Mouse (Mus musculus) gonadal fat pad, adult 2 months (tissue): ENCODE results near the gene Arhgap8. TPM values are rescaled to one million over a fixed set of nuclear protein-coding genes. Genes with fewer than 3 reads are reported as not detected.
"Not testable (repeated sequence)": the region's sequence is repeated elsewhere in the genome, so short reads cannot be mapped to it uniquely, and the experiment has no call there.

ENCODE experiments used
- DNase-seq: peaks from one replicate; pipeline ENCODE4 v3.0.0-alpha.2; 2012; ENCODE audit warnings: low read depth
- polyA plus RNA-seq: library from polyadenylated mRNA; depleted of rRNA; stranded (reverse); fragments of >200 nt; gene quantifications from 2 replicates; pipeline ENCODE4 v1.2.3, GENCODE M21; 2012

Gene Arhgap8
- polyA plus RNA-seq, 1 experiment, result 26.7 TPM

DNA sequence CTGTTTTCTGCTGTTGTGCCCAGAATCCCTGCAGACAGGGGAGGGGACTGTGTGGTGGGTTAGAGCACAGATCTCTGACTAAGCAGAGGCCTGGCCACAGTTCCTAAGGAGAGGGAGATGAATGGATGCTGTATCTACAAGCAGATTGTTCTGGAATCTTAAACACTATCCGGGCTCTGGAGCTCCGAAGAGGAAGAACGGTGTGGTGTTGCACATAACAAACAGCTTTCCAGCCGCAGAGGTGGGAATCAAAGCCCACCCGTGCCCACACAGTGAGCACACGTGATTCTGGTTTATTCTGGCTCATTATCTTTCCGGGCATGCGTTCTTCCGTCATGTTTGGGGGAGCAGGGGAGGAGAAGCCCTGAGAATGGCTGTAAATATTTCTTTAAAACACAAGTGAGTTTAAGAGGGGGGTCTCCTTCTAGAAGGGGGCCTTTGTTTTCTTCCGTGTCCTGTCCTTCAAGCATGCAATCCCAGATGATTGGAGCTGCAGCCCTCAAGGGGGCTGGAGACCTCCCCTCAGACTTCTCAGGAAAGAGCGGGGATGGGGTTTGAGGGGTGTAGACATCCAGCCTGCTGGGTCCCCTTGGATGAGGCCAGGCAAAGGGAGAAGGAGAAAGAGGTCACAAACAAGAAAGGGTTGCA is 16.6 kb downstream of the Arhgap8 start:
- DNase-seq, result no peak

DNA sequence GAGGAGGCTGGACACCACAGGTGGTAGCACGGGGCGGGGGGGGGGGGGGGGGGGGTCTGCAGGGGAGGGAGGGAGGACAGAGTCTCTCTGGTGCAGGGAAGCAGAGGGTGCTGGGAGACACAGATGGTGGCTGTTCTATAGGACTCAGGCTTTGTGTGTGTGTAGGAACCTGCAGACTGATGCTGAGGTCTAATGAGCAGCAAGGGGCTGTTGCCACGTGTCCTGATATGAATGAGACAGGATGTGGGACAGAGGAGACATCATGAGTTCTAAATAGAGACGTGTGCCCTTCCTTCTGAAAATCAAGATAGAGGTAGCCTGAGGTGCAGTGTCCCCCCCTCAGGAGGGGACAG is 17.1 kb downstream of the Arhgap8 start:
- DNase-seq, result no peak

DNA sequence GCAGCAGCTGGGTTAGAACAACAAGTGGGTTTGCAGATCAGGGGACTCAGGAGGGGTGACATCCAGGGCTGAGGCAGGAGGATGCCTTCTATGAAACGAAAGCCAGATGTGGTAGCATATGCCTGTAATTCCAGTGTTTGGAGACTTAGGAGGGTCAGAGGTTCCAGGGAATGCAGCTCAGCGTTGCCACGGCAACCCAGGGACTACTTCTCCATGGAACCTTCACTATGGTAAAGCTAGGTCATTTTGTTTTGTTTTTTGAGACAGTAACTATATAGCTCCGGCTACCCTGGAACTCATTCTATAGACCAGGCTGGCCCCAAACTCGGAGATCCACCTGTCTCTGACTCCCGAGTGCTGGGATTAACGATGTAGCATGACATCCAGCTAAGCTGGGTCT is 18.4 kb downstream of the Arhgap8 start:
- no peak for DNase-seq

DNA sequence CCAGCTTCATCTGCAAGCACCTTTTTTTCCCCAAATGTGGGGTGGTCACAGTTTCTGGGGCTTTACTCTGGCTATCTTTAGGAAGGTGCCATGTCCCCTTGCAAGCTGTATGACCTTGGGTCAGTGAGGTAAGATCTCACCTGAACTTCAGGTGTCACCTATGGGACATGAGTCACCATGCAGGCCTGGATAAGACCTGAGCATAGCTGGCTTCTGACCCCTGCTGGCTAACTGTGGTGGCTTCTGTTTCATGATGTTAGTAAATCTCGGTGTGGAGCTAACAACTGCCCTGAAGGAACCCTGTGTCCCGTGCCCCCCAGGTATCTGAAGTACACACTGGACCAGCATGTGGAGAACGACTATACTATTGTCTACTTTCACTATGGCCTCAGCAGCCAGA is 21.7 kb downstream of the Arhgap8 start:
- no peak for DNase-seq

DNA sequence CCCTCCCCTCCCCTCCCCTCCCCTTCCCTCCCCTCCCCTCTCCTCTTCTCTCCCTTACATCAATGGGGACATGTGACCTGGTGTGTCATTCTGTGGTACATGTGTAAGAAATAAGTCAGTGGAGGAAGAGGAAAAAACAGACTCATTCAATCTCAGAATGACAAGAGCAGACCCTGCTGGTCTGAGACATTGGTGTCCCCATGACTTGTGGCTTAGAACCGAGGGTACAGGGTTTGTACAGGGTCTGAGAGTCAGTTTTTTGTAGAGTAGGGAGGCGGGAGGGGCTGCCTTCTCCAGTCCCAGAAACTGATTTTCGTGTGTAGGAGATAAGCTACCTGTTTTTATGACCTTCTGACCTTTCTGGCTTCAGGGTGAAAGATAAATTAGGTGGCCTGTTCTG is 23.5 kb downstream of the Arhgap8 start:
- DNase-seq, result no peak

DNA sequence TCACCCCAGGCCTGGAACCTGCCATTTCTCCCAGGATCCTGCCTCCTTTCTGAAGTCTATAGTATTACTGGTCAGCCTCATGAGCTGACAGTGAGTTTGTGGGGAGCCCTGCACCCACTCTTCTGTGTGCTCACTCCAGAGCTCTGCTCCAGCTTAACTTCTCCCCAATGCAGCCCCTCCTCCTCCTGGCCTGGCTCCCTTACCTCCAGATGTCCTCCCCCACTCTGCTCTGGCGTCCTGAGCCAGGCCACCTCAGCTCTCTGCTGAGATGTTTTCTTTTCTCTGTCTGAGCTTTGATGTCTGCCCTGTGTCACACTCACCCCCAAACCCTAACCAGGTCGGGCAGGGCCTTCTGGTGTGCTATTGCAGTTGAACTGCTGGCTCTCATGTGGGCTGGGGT is 24.5 kb downstream of the Arhgap8 start:
- DNase-seq, result no peak

DNA sequence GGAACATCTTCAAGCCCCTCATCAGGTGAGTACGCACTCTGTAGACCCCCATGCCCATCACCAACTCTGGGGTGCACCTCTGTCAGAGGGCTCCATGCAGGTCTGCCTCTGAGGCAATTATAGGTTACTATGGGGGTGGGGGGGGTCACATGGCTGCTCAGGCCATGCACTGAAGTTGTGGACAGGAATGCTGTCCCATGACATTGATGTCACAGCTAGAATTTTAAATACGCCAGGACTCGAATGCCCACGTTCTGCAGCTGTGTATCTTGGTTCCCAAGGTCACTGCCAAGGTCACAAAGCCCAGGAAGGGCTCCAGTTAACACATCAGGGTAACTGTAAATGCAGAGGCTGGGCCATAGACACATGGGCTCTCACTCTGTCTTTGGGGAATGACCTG is 26.0 kb downstream of the Arhgap8 start:
- no peak for DNase-seq

DNA sequence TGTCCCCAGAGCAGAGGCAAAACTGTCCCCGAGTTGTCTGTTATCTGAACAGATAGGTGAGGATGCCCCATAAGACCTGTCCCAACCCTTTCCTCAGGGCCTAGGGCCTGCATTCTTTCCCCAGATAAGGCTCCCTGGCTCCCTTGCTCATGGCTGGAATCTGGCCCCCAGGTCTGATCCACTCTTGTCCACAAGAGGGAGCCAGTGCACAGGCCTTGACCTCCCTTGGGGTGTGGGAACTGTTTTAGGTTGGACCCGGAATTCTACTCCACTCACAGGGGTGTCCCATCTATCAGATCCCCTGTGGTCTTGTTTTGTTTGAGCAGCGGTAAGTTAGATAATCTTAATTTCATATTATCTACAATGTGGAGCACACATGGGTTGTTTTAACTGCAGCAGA is 35.1 kb downstream of the Arhgap8 start:
- no peak for DNase-seq

DNA sequence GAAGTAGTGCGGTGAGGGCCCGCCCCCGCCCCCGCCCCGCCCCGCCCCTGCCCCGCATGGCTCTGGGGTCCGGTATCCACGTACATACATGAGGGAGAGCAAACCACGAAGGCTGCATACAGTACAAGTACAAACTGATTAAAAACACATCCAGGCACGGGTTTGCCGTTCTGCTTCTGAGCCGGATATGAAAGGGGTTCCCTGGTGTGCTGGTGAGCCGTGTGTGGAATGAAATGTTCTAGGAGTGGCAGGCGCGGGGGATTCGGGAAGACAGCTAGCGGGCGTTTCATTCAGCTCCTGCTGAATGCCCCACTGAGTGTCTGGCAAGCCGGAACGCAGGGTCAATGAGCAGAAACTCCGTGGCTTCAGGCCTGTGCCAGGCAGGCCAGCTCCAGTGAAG is 36.6 kb downstream of the Arhgap8 start:
- no peak for DNase-seq

DNA sequence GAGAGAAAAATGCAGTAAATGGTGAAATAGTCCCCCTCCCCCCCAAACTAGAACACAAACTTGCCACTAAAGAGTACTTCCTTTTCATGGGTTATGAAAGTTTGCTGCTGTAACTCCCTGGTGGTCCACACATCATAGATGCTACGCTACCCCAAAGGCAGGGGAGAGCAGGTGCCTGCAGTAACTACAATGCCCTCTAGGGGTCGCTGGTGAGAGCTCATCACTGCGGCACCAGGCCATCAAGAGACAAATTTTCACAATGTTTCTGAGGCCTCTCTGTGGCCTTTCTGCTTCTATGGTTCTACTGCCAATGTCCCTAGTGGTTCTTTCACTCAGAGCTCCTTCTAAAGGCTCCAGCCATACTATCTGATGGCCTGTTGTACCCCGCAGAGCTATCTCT is 38.6 kb downstream of the Arhgap8 start:
- no peak for DNase-seq

DNA sequence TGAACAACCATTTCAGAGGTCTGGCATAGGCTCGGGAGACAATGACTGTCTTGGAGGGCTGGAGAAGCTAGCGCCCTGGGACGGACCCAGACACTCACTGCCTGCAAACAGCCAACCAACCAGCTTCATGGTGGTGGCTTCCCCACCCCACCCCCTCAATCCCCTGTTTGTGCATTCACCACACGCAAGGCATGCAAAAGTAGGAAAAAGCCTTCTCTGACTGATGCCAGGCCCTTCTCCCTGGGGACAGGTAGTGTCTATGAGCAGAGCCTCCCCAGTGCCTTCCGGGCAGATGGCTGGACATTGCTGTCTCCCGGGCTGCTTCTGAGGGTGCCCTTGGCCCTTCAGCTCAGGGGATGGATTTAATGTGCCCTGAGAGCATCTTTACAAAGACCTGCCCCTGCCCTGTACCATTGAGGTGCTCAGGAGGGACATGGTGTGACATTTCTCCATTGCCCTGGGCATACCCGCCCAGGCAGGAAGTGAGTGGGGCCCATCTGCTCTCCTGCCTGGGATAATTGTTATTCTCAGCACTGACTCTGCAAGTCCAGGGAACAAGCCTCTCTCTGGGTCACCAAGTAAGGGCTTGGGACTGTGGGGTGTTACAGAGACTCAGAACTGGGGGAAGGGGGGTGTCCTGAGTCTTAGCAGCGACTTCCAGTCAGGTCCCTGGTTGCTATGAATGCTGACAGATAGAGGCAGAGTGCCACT is 43.0 kb downstream of the Arhgap8 start:
- DNase-seq, result no peak

DNA sequence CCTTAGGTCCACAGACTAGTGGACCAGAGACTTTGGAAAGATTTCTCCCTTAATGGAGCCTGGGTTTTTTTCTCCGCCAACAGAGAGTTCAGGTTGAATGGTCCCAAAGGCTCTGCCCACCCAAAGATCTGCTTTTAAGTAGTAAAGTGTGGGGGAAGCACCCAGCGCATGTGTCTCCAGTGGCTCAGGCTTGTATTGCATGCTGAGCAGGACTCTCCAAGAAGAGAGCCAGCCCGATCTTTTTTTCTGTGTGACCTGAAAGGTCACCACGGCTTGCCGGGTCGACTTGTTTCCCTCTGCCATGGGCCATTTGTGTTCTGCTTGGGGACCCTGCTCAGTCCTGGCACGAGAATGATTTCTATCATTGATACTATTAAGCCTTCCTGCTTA is 43.6 kb downstream of the Arhgap8 start:
- no peak for DNase-seq

DNA sequence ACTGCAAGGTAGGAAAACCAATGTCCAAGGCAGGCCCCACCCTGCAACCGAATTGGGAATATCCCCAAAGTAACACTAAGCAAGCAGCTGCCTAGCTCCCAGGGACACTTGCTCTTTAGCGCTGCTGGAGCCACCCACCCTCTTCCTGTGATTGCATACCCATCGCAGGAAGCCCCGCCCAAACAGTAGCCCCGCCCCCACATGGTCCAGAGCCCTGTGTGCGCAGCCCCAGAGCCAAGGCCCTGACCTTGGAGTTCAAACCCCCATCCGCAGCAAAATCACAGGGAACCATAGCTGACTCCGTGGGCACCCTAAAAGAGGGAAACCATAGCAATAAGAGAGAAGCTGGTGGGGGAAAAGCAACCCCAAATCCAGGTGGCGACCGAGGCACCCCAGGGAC is 46.8 kb downstream of the Arhgap8 start:
- no peak for DNase-seq

DNA sequence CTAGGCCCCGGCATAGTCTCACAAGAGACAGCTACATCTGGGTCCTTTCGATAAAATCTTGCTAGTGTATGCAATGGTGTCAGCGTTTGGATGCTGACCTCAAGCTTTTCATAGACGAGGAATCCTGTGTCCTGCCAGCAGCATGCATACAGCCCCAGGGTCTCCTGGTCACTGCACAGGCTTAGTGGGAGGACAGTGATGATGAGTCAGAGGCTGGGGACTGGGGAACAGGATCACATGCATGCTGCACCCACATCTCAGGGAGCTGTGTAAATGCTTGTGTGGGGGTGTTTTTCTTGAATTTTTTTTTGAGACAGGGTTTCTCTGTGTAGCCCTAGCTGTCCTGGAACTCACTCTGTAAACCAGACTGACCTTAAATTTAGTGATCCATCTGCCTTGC is 48.7 kb downstream of the Arhgap8 start:
- DNase-seq, result not testable (repeated sequence)

DNA sequence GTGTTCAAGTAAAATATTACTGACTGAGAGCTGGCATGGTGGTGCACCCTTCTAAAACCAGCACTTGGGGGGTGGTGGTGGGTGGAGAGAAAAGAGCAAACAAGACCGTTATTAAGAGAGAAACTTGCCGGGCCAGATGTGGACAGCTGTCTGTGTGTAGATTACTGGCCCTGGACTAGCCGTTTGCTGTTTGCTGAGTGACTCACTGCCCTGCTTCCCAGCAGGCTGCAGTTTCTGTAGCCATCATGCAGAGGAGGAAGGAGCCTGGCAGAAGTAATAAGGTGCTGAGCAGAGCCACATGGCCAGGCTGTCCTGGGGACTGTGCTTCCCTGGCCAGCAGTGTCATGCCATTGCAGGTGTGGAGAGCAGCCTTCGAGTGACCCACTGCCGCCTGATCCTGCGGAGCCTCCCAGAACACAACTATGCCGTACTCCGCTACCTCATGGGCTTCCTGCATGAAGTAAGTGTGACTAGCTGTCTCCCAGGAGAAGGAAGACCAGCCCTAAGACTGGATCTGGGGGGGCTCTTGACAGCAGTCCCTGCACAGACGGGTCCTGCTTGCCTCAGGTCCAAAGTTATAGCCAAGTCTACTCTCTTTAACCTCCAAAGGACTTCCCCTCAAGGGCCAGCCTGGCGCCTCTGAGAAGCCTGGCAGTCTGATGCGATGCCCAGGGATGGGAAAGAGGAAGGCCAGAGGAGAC is 49.9 kb downstream of the Arhgap8 start:
- DNase-seq, result no peak

DNA sequence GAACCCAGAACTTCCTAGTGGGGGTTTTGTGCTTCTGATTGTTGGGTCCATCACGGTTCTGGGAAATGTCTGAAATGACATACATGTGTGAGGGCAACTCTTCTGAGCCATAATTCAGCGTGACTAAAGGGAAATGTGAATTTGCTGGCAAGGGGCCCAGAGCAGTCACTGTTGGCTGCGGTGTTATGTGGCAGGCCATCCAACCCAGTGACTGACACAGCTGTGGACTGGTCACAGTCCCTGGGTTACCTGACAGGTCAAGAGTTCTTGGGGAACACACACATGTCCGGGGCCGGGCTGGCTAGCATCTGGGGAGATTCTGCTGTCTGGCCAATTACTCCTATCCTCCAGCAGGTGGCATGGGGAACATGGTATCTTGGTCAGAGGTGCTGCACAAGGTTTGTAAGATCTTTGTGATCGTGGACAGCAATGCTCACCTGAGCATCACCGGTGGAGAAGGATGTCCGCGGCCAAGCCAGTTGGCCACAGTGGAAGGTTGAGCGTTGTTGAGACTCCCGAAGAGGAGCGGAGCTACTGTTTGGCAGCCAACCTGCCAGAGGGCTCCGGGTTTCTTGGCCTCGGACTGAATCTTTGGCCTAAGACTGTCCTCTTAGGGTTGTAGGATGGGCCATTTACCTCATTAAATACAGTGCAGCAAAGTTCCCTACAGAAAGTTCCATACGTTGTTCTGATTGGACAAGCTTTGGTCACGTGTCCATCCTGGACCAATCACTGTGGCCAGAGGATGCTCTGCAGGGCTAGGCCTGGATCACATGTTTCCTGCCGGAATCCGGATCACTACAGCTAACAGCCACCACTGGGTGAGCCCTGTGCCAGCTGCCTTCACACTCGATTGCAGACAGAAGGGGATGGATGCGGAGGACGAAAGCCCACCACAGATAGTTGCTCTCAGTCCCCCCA is 52.6 kb downstream of the Arhgap8 start:
- no peak for DNase-seq

DNA sequence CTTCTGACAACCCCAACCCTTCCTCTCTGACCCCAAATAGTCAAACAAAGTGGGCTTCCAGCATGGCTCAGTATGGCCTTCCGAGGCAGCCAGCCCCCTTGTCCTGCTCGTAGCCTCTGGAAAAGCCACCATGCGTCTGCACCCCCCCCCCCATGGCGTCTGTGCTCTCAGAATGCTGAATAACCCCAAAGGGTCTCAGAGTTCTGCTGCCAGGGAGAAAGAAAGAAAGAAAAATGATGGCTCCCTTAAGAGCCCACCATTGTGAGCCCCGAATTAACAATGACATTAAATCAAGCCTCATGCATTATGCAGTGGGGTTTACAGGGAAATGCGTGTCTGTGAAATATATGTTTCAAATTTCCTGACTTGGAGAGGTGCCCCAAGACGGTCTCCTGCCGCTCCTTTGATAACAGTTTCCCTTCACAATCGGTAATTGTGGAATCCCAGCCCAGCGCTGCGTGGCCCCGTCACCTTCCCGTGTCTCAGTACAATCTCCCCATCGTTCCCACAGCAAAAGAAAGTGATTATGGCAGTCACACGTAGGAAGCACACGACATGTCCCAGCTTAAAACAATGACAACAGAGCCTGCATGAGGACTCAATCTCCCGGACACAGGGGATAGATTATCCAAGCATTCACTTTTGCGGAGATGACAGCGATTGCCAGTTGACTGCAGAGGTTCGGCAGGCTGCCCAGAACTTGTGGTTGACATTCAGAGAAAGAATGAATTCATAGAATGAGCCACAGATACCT is 55.7 kb downstream of the Arhgap8 start:
- no peak for DNase-seq

DNA sequence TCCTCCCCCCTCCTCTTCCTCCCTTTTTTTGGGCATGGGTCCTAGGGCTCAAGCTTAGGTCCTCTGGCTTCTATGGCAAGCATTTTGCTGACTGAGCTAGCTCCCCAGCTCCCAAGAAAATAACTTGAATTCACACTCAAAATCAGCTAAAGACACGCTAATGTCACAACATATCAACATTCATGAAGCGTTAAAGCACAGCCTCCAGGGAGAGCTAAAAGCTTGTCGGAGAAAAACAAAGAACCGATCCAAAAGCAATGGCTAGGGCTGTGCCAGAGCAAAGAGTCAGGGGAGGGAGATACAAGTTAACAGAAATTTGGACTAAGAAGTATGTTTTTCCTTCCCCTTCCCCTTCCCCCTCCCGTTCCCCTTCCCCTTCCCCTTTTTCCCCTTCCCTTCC is 58.7 kb downstream of the Arhgap8 start:
- DNase-seq, result no peak

DNA sequence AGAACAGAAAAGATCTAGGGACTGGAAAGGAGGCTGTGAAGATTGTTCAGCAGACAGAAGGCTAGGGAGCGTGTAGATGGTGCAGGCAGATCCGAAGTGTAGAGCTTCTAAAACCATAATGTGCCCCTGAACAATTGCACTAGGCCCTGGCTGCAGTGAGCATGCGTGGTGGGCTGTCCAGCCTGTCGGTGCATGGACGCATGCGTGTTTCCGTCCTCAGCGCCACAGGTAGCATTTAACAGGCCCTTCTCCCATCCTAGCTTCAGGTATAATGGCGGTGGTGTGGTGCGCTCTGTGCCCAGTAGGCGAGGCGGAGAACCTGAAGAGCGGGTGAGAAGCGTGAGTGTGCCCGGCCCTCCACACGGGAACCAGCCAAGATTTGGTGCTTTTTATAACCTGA is 65.0 kb downstream of the Arhgap8 start:
- DNase-seq, result no peak

DNA sequence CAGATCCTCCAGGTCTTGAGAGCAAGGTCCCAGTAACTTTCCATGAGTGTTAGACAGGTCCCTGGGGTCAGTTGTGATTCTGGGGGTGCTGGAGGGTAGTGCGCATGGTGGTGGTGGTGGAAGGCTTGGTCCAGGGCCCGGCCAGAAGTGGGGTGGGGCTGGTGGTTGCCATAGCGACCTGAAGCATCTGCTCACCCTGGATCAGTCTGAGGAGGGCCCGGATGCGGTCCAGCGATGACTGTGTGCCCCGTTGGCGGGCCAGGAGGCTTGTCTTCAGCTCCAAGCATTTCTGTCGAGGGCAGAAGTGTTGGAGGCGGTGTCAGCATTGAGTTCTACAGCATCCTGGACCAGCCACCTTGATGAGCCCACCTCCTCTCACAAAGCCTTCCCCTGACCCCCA is 67.3 kb downstream of the Arhgap8 start:
- no peak for DNase-seq

DNA sequence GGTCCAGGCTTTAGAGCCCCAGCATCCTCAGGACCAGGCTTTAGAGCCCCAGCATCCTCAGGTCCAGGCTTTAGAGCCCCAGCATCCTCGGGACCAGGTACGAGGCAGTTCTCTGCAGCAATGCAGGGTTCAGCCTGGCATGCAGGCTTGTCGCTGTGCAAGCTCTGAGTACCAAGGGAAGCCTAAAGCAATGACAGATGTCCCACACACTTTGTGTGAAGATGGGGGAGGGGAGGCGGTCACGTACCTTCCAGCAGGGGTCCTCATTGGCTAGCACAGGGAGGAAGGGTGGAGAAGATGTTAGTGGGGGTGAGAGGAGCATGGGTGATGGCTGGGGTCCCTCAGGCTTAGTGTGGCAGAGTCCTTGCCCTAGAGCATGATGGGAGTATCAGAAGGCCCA is 73.8 kb downstream of the Arhgap8 start:
- DNase-seq, result no peak

DNA sequence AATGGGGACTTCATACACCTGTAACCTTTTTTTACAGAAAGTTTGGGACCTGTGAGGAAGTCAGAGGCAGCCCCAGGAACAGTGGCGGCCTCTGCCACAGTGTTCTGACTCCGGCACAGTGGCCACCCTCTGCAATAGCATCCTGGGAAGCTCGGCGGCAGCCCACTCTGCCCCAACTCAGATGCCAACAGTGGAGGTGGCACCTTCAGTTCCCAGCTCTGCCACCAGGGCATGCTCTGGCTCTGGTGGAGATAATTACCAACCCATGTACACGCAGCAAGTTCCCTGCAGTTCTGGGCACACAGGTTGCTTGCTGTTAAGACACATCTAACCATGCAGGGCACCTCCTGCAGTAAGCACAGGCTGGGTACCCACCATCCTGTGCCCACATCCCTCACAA is 80.3 kb downstream of the Arhgap8 start:
- no peak for DNase-seq
